In genomic region chr4:125516612-125517011, GRCm38 (mm10) we compare ENCODE assay signal across 19 mouse cellular contexts. TPM values are rescaled to one million over a fixed set of nuclear protein-coding genes. Genes with fewer than 3 reads are reported as not detected.
"Had no signal": no experiment of that assay in that cellular context is flagged by ENCODE, and none has a peak within 500 bp of the region (broad histone marks: within the 10 kb centered on the region; RNA-seq: fewer than 3 reads in every experiment).

No protein-coding gene starts in this region.

- ATAC-seq: liver, postnatal 0 days; lung, postnatal 0 days; midbrain, embryonic 16.5 days had no signal

- H3K4me3 ChIP-seq: limb, embryonic 12.5 days; limb, embryonic 15.5 days; midbrain, embryonic 12.5 days had no signal

- H3K36me3 ChIP-seq: limb, embryonic 12.5 days; limb, embryonic 15.5 days; midbrain, embryonic 12.5 days had no signal

- H3K9ac ChIP-seq: limb, embryonic 12.5 days; limb, embryonic 15.5 days; liver, embryonic 14.5 days; liver, postnatal 0 days; lung, embryonic 14.5 days; midbrain, embryonic 12.5 days had no signal

- DNase-seq: kidney, postnatal 14 days; kidney, postnatal 4 days; liver, postnatal 0 days; lung, embryonic 14.5 days; right cerebral cortex, postnatal 14 days; right cerebral cortex, postnatal 4 days; thymus, adult 2 months; thymus, postnatal 14 days; thymus, postnatal 4 days had no signal

- H3K4me1 ChIP-seq: limb, embryonic 12.5 days; limb, embryonic 15.5 days had no signal

- H3K9me3 ChIP-seq: limb, embryonic 12.5 days; limb, embryonic 15.5 days; midbrain, embryonic 12.5 days had no signal

- H3K27ac ChIP-seq: limb, embryonic 12.5 days; limb, embryonic 15.5 days; liver, embryonic 14.5 days; macrophage; midbrain, embryonic 12.5 days; stomach, postnatal 0 days had no signal

- H3K4me2 ChIP-seq: limb, embryonic 12.5 days; limb, embryonic 15.5 days; liver, embryonic 11.5 days; lung, embryonic 14.5 days; midbrain, embryonic 12.5 days had no signal

RNA-seq across cellular contexts. Expression of gene Grik3, which starts 26.1 kb away (rescaled TPM):
- total RNA-seq: megakaryocyte, adult 5-6 weeks had no signal
- polyA plus RNA-seq: limb, embryonic 12.5 days; lung, embryonic 14.5 days; lung, postnatal 0 days; macrophage had no signal
